Mouse (Mus musculus): Measurements from ENCODE around the gene Olfr524. TPM values are rescaled to one million over a fixed set of nuclear protein-coding genes. Genes with fewer than 3 reads are reported as not detected.

Olfr524 gene
- polyA plus RNA-seq (2012; rRNA removed) (not detected in 2 replicates), polyA plus RNA-seq (2014; fragmentation: Nextera tagmentation; extraction: Ambion mirVana) (not detected in 2 replicates)

DNA sequence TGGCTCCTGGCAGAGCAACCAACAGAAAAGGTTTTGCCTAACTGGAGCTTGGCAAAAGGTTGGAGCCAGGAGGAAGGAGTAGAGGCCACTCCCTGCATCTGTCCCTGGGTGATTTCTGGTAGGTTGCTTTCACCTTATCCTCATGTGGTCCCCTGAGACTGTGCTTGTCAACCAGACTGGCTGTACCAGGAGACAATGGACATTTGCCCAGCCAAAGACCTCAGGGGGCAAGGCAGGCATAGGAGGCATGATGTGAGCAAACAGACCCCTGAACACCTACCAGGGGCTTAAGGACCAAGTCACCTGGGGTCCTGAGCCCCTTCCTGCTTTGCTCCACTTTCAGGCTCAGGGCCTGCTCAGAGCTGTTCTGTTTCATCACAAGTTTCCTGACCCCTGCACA lies at the start of gene Olfr524:
Olfr524 (minus strand) TSS at position 101 of the 400 bp plus-strand sequence.
- H3K4me2 ChIP-seq (ENCODE audit: low read depth): no peak within 1 kb of the TSS
- TF ChIP-seq EP300 (IDR thresholded peaks at IDR 0.05; ENCODE audit: low read depth) (no peak), CTCF (IDR thresholded peaks at IDR 0.05; ENCODE audit: low read depth) (no peak)
- no peaks in the 10 kb centered on the region for H3K9me3 ChIP-seq (ENCODE audit: control insufficient read depth, low read length)
- no peaks in the 10 kb centered on the region for H3K27me3 ChIP-seq (ENCODE audit: control insufficient read depth, insufficient read depth, low read length)
- DNase-seq (ENCODE audit: low read depth in 3 of 3, low spot score in 3 of 3): no peak
- H3K27ac ChIP-seq: no peak within 1 kb of the TSS
- H3K9ac ChIP-seq (replicated peaks): no peak within 1 kb of the TSS
- no peaks in the 10 kb centered on the region for H3K36me3 ChIP-seq (replicated peaks; ENCODE audit: control insufficient read depth, insufficient read depth, low read depth)
- no peak within 1 kb of the TSS for H3K4me3 ChIP-seq (ENCODE audit: insufficient read depth in 1 of 2, low read depth in 2 of 2, low read length in 2 of 2)
- peaks cover 10 to 28% of the 10 kb centered on the region in 2 experiments for H3K4me1 ChIP-seq (replicated peaks; ENCODE audit: control insufficient read depth in 2 of 2, insufficient read depth in 2 of 2, low read length in 1 of 2)
- no peak for ATAC-seq (ENCODE audit: insufficient read depth)

DNA sequence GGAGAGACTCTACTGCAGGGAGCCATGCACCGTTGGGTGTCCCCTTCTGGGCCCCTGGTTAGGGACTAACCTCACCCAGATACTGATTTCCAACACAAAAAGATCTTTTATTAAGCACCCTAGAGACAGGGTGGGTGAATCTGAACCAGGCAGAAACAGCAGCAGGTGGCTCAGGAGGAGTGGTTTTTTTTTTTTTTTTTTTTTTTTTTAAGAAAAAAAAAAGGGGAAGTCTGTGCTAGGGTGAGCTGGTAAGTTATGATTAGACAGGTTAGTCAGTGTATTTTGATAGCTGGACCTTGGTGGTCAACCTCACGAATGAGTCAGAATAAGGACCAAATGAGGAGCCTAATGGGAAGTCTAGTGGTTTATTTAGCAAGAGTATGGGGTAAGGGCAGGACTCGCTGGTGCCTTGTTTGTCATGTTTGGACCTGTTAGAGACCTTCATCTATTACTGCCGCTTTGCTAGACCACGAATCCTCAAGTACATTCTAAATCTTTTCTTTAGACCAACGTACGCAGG lies 48.1 kb upstream of the Olfr524 start:
- Histone ChIP-seq H3K4me2 (ENCODE audit: low read depth) (no peak overlapping the region), H3K36me3 (replicated peaks; ENCODE audit: control insufficient read depth, insufficient read depth, low read depth) (no peaks in the 10 kb centered on the region), H3K9ac (replicated peaks) (no peak overlapping the region), H3K4me1 (replicated peaks; ENCODE audit: control insufficient read depth in 2 of 2, insufficient read depth in 2 of 2, low read length in 1 of 2) (no peaks in the 10 kb centered on the region), H3K9me3 (ENCODE audit: control insufficient read depth, low read length) (no peaks in the 10 kb centered on the region), H3K27me3 (ENCODE audit: control insufficient read depth, insufficient read depth, low read length) (no peaks in the 10 kb centered on the region), H3K4me3 (ENCODE audit: insufficient read depth in 1 of 2, low read depth in 2 of 2, low read length in 2 of 2) (no peak overlapping the region), H3K27ac (no peak overlapping the region)
- no peak for DNase-seq (ENCODE audit: low read depth in 3 of 3, low spot score in 3 of 3)
- TF ChIP-seq EP300 (IDR thresholded peaks at IDR 0.05; ENCODE audit: low read depth) (no peak), CTCF (IDR thresholded peaks at IDR 0.05; ENCODE audit: low read depth) (no peak)
- ATAC-seq (ENCODE audit: insufficient read depth): no peak
- 53% methylated on average over 7 of the region's 7 CpGs for WGBS (ENCODE audit: insufficient replicate concordance)

DNA sequence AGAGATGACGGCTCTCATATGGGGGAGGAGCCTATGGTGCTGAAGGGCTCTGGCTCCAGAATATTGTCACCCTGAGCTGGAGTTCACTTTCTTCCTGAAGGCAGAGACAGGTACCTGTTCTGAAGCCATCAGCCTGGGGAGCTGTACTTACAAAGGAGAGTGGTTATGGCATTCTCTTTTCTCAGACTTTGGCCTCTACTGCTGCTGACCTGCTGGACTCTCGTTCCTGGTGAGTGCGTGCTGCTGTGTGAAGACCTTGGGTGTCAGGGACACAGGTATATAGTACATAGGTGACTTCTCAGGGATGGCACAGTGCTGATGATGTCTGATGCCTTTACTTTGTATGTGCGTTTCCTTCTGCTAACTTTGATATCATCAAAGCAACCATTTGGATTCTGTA lies 41.5 kb upstream of the Olfr524 start, which contains the start of gene 5830411N06Rik:
5830411N06Rik (plus strand) TSS at position 69 of the 400 bp plus-strand sequence.
- no peak for TF ChIP-seq EP300 (IDR thresholded peaks at IDR 0.05; ENCODE audit: low read depth)
- no peak for TF ChIP-seq CTCF (IDR thresholded peaks at IDR 0.05; ENCODE audit: low read depth)
- no peak within 1 kb of the TSS for H3K9ac ChIP-seq (replicated peaks)
- no peaks in the 10 kb centered on the region for H3K4me1 ChIP-seq (replicated peaks; ENCODE audit: control insufficient read depth in 2 of 2, insufficient read depth in 2 of 2, low read length in 1 of 2)
- DNase-seq (ENCODE audit: low read depth in 3 of 3, low spot score in 3 of 3): no peak
- H3K4me3 ChIP-seq (ENCODE audit: insufficient read depth in 1 of 2, low read depth in 2 of 2, low read length in 2 of 2): no peak within 1 kb of the TSS
- H3K27me3 ChIP-seq (ENCODE audit: control insufficient read depth, insufficient read depth, low read length): no peaks in the 10 kb centered on the region
- no peak for ATAC-seq (ENCODE audit: insufficient read depth)
- no peaks in the 10 kb centered on the region for H3K36me3 ChIP-seq (replicated peaks; ENCODE audit: control insufficient read depth, insufficient read depth, low read depth)
- H3K4me2 ChIP-seq (ENCODE audit: low read depth): no peak within 1 kb of the TSS
- no peaks in the 10 kb centered on the region for H3K9me3 ChIP-seq (ENCODE audit: control insufficient read depth, low read length)
- WGBS (ENCODE audit: insufficient replicate concordance): 59% methylated on average over 4 of the region's 4 CpGs
- no peak within 1 kb of the TSS for H3K27ac ChIP-seq

DNA sequence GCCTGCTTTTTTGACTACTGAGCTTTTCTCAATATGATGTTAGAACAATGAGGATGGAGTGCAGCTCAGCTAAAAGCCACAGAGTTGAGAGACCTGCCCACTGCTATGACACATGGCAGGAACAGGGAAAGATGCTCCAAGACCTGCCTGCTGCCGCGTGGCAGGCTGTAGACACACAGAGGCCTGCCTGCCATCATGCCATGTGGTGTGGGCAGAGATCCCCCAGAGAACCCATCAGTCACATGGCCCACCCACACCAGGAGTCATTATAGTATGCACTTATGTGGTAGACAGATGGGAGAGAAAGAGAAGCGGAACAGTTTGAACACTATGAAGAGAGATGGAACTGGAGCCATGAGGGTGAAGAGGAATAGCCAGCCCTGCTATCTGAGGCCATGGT lies 27.9 kb upstream of the Olfr524 start:
- Histone ChIP-seq H3K4me1 (replicated peaks; ENCODE audit: control insufficient read depth in 2 of 2, insufficient read depth in 2 of 2, low read length in 1 of 2) (no peaks in the 10 kb centered on the region), H3K36me3 (replicated peaks; ENCODE audit: control insufficient read depth, insufficient read depth, low read depth) (no peaks in the 10 kb centered on the region), H3K4me3 (ENCODE audit: insufficient read depth in 1 of 2, low read depth in 2 of 2, low read length in 2 of 2) (no peak overlapping the region), H3K27ac (no peak overlapping the region), H3K27me3 (ENCODE audit: control insufficient read depth, insufficient read depth, low read length) (no peaks in the 10 kb centered on the region), H3K4me2 (ENCODE audit: low read depth) (no peak overlapping the region), H3K9me3 (ENCODE audit: control insufficient read depth, low read length) (no peaks in the 10 kb centered on the region), H3K9ac (replicated peaks) (no peak overlapping the region)
- WGBS (ENCODE audit: insufficient replicate concordance): 72% methylated on average over 3 of the region's 3 CpGs
- no peak for TF ChIP-seq CTCF (IDR thresholded peaks at IDR 0.05; ENCODE audit: low read depth)
- TF ChIP-seq EP300 (IDR thresholded peaks at IDR 0.05; ENCODE audit: low read depth): no peak
- no peak for DNase-seq (ENCODE audit: low read depth in 3 of 3, low spot score in 3 of 3)
- no peak for ATAC-seq (ENCODE audit: insufficient read depth)

DNA sequence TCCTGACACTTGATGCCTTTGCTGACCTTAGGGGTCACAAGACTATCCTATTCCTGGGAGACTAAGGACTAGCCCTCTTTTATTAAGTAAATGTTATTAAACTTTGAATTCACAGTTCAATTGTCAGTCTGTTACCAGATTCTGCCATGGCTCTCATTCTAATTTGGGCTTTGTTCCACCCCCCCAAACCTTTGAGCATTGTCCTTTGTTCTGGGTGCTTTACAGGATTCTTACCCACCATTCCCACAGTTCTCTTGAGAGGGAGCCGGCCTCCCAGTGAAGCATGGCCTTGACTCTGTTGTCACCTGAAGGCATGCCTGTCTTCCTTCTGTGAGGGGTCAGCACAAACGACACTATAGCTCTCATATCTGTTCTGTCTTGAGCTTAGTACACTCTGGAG lies 25.3 kb upstream of the Olfr524 start:
- no peak overlapping the region for H3K27ac ChIP-seq
- ATAC-seq (ENCODE audit: insufficient read depth): no peak
- H3K9me3 ChIP-seq (ENCODE audit: control insufficient read depth, low read length): no peaks in the 10 kb centered on the region
- 43% methylated on average over 2 of the region's 2 CpGs for WGBS (ENCODE audit: insufficient replicate concordance)
- TF ChIP-seq CTCF (IDR thresholded peaks at IDR 0.05; ENCODE audit: low read depth) (no peak), EP300 (IDR thresholded peaks at IDR 0.05; ENCODE audit: low read depth) (no peak)
- DNase-seq (ENCODE audit: low read depth in 3 of 3, low spot score in 3 of 3): no peak
- no peak overlapping the region for H3K9ac ChIP-seq (replicated peaks)
- no peaks in the 10 kb centered on the region for H3K36me3 ChIP-seq (replicated peaks; ENCODE audit: control insufficient read depth, insufficient read depth, low read depth)
- H3K4me3 ChIP-seq (ENCODE audit: insufficient read depth in 1 of 2, low read depth in 2 of 2, low read length in 2 of 2): no peak overlapping the region
- no peaks in the 10 kb centered on the region for H3K4me1 ChIP-seq (replicated peaks; ENCODE audit: control insufficient read depth in 2 of 2, insufficient read depth in 2 of 2, low read length in 1 of 2)
- H3K27me3 ChIP-seq (ENCODE audit: control insufficient read depth, insufficient read depth, low read length): no peaks in the 10 kb centered on the region
- no peak overlapping the region for H3K4me2 ChIP-seq (ENCODE audit: low read depth)
